Mouse (Mus musculus) liver, postnatal 0 days (tissue): ENCODE results near the gene Ubqln4.

Experiments used
- CTCF ChIP-seq: sonication (generic); IDR thresholded peaks from 2 replicates; pipeline ENCODE4 v1.5.1; 2016; ENCODE audit warnings: antibody characterized with exemption, low read depth
- EP300 ChIP-seq: IDR thresholded peaks from 2 replicates; pipeline ENCODE4 v1.6.1; 2016; ENCODE audit warnings: antibody characterized with exemption, low read depth, mild to moderate bottlenecking

GRCm38 (mm10) chr3:88509250-88509649 lies 44.3 kb upstream of the Ubqln4 start:
- TF ChIP-seq CTCF (no peak), EP300 (no peak)
